8 mouse cellular contexts compared by ENCODE assay signal in genomic region chr11:116130488-116131205, GRCm38 (mm10). TPM values are rescaled to one million over a fixed set of nuclear protein-coding genes. Genes with fewer than 3 reads are reported as not detected.
DNase-seq lines count a peak whose midpoint lies in the region; ATAC-seq and TF ChIP-seq lines count a peak whose summit lies in the region.

Trim65 (minus strand) TSS chr11:116131128.

- intact Hi-C loops in gastrocnemius, adult 2 months (cut with DNase I): loop anchor here (1.0 to 5.0 kb wide), 3 partner anchors 20 to 98 kb away; partner anchors contain the start of gene Unk
- intact Hi-C loops in left cerebral cortex, adult 2 months (cut with DNase I): loop anchor here (1.0 to 5.0 kb wide), 3 partner anchors 43 to 193 kb away; no protein-coding TSS in a partner anchor

- no peaks in the 10 kb centered on the region for H3K9me3 ChIP-seq in hindbrain, postnatal 0 days (ENCODE audit: low read length)

- H3K27me3 ChIP-seq in hindbrain, postnatal 0 days (ENCODE audit: insufficient read depth, low read length): no peaks in the 10 kb centered on the region

- DNase-seq in ZHBTc4 (ENCODE audit: low read depth, low spot score): peak; percentile 84
- DNase-seq in gastrocnemius, adult 2 months: peak; percentile 95
- DNase-seq in hindbrain, postnatal 0 days (ENCODE audit: low spot score): peak; percentile 96
- peak; percentile 88 to 89 for DNase-seq in left cerebral cortex, adult 2 months (ENCODE audit: extremely low spot score in 1 of 2, low spot score in 2 of 2)
- DNase-seq in retina, postnatal 7 days (ENCODE audit: low read depth, low spot score): peak; percentile 84
- DNase-seq in urinary bladder, adult 18-20 months (ENCODE audit: low spot score in 2 of 2): peak; percentile 84 to 87

- H3K4me3 ChIP-seq in gastrocnemius, adult 2 months: peak within 1 kb of the TSS; percentile 79
- H3K4me3 ChIP-seq in hindbrain, postnatal 0 days (ENCODE audit: low read length): peak within 1 kb of the TSS; percentile 47
- peak within 1 kb of the TSS; percentile 82 for H3K4me3 ChIP-seq in left cerebral cortex, adult 2 months
- peak within 1 kb of the TSS; percentile 54 for H3K4me3 ChIP-seq in macrophage (ENCODE audit: inconsistent target)

- under 1% methylated on average over 69 of the region's 69 CpGs for WGBS in hindbrain, postnatal 0 days
- WGBS in macrophage (ENCODE audit: missing documents): 1% methylated on average over 68 of the region's 69 CpGs

- TF ChIP-seq CTCF in gastrocnemius, adult 2 months (IDR thresholded peaks at IDR 0.05): peak; percentile 96
- peak; percentile 75 for TF ChIP-seq CTCF in hindbrain, postnatal 0 days (IDR thresholded peaks at IDR 0.05; ENCODE audit: low read depth)
- peak; percentile 85 for TF ChIP-seq CTCF in left cerebral cortex, adult 2 months (IDR thresholded peaks at IDR 0.05)

- peak; percentile 69 for ATAC-seq in common myeloid progenitor, adult 5-6 weeks (replicated peaks; ENCODE audit: low read depth, poor library complexity, severe bottlenecking)
- ATAC-seq in hindbrain, postnatal 0 days: peak; percentile 89

- H3K27ac ChIP-seq in gastrocnemius, adult 2 months: peak within 1 kb of the TSS; percentile 99
- peak within 1 kb of the TSS; percentile 91 for H3K27ac ChIP-seq in hindbrain, postnatal 0 days
- H3K27ac ChIP-seq in left cerebral cortex, adult 2 months: peak within 1 kb of the TSS; percentile 93
- peak within 1 kb of the TSS; percentile 89 for H3K27ac ChIP-seq in macrophage

- H3K4me2 ChIP-seq in hindbrain, postnatal 0 days (ENCODE audit: low read depth, low read length): peak within 1 kb of the TSS; percentile 65

- H3K79me2 ChIP-seq in macrophage (ENCODE audit: inconsistent target): peaks cover 18% of the 10 kb centered on the region

- H3K4me1 ChIP-seq in hindbrain, postnatal 0 days (ENCODE audit: insufficient read depth, low read length): peaks cover 20% of the 10 kb centered on the region

- H3K9ac ChIP-seq in hindbrain, postnatal 0 days (replicated peaks; ENCODE audit: low read length): peak within 1 kb of the TSS; percentile 68

- peaks cover 11% of the 10 kb centered on the region for H3K36me3 ChIP-seq in hindbrain, postnatal 0 days (ENCODE audit: insufficient read depth, low read length)
- peaks cover 30% of the 10 kb centered on the region for H3K36me3 ChIP-seq in macrophage (ENCODE audit: inconsistent target)

RNA-seq across cellular contexts. Expression of gene Trim65, which starts in this region (rescaled TPM):
- total RNA-seq in common myeloid progenitor, adult 5-6 weeks (2017): 9.9 and 12.5 TPM in 2 replicates
- total RNA-seq in gastrocnemius, adult 2 months (2021): 1 to 10 TPM; 4.2 to 6.6 TPM
- total RNA-seq in hindbrain, postnatal 0 days (2014; rRNA removed): 8.2 and 9.6 TPM in 2 replicates
- polyA plus RNA-seq in hindbrain, postnatal 0 days (2015; fragmentation: Nextera tagmentation; extraction: Ambion mirVana): 2.4 TPM in 2 replicates
- 1 to 10 TPM; 7.6 to 9.1 TPM for total RNA-seq in left cerebral cortex, adult 2 months (2021)
- 10 to 100 TPM in 16 of 26 experiments, 1 to 10 TPM in 10; 1.2 to 43.9 (median 15.0) TPM for total RNA-seq in macrophage (2018; cell fraction: chromatin; rRNA removed)
- 10 to 100 TPM in 19 of 26 experiments, 1 to 10 TPM in 7; 3.0 to 20.3 (median 14.2) TPM for total RNA-seq in macrophage (2018; cell fraction: cytosol; rRNA removed)
- 10 to 100 TPM in 14 of 26 experiments, 1 to 10 TPM in 12; 1.5 to 45.2 (median 10.3) TPM for total RNA-seq in macrophage (2018; cell fraction: nucleus; rRNA removed)
- polyA plus RNA-seq in macrophage (2018): 12.2 to 14.3 TPM (median 12.8 TPM) in 3 replicates

Comparison
In these comparisons a context has a peak if more than half of its experiments do, and no peak if none do; other contexts are left out.
1. Peak in every context shown above with its lines: DNase-seq, ATAC-seq, H3K4me3 ChIP-seq and H3K27ac ChIP-seq.